Mouse (Mus musculus): ENCODE measurements around the gene Olfr282.

- TF ChIP-seq POLR2A (IDR thresholded peaks at IDR 0.05; ENCODE audit: low read depth, low read length) (no peak), CTCF (IDR thresholded peaks at IDR 0.05; ENCODE audit: extremely low read depth, insufficient read length, insufficient replicate concordance, low read depth, low read length) (no peak)
Observed at GRCm38 (mm10) chr15:98479568-98480102, 48.6 kb downstream of the Olfr282 start.

Data from small intestine, adult 2 months (tissue).